Mouse (Mus musculus): ENCODE data around the gene Gm9821.

Gene Gm9821

GRCm38 (mm10) chr2:91922586-91923414 lies 22.7 kb upstream of the Gm9821 start:
- TF ChIP-seq POU5F1 (IDR thresholded peaks at IDR 0.05; ENCODE audit: borderline replicate concordance, low read length): no peak
- no peak for TF ChIP-seq CTCF (conservative IDR thresholded peaks at IDR 0.05; ENCODE audit: low read length)
- TF ChIP-seq NANOG (IDR thresholded peaks at IDR 0.05; ENCODE audit: borderline replicate concordance, low read length): no peak
- Histone ChIP-seq H3K4me3 (replicated peaks; ENCODE audit: low read length) (peak overlapping the region; percentile 83), H3K4me1 (replicated peaks; ENCODE audit: low read depth, low read length) (peaks cover 72% of the 10 kb centered on the region), H3K36me3 (ENCODE audit: insufficient read depth, low read length) (peaks cover 12% of the 10 kb centered on the region), H3K27me3 (ENCODE audit: insufficient read depth, low read length) (peaks cover 77% of the 10 kb centered on the region), H3K9me3 (ENCODE audit: low read length) (no peaks in the 10 kb centered on the region)

- Histone ChIP-seq H3K36me3 (ENCODE audit: insufficient read depth, low read length) (peaks cover 3% of the 10 kb centered on the region), H3K27me3 (ENCODE audit: insufficient read depth, low read length) (peaks cover 85% of the 10 kb centered on the region), H3K9me3 (ENCODE audit: low read length) (no peaks in the 10 kb centered on the region), H3K4me3 (replicated peaks; ENCODE audit: low read length) (peak overlapping the region; percentile 83), H3K4me1 (replicated peaks; ENCODE audit: low read depth, low read length) (peaks cover 80% of the 10 kb centered on the region)
- peak; percentile 48 for TF ChIP-seq CTCF (conservative IDR thresholded peaks at IDR 0.05; ENCODE audit: low read length)
- TF ChIP-seq POU5F1 (IDR thresholded peaks at IDR 0.05; ENCODE audit: borderline replicate concordance, low read length): no peak
- TF ChIP-seq NANOG (IDR thresholded peaks at IDR 0.05; ENCODE audit: borderline replicate concordance, low read length): no peak
These were observed 21.8 kb upstream of the Gm9821 start for GRCm38 (mm10) chr2:91923415-91924337.

- Histone ChIP-seq H3K27me3 (ENCODE audit: insufficient read depth, low read length) (peaks cover 92% of the 10 kb centered on the region), H3K4me1 (replicated peaks; ENCODE audit: low read depth, low read length) (peaks cover 87% of the 10 kb centered on the region)
- TF ChIP-seq POU5F1 (IDR thresholded peaks at IDR 0.05; ENCODE audit: borderline replicate concordance, low read length): no peak
- no peak for TF ChIP-seq NANOG (IDR thresholded peaks at IDR 0.05; ENCODE audit: borderline replicate concordance, low read length)
- TF ChIP-seq CTCF (conservative IDR thresholded peaks at IDR 0.05; ENCODE audit: low read length): no peak
These were observed 20.8 kb upstream of the Gm9821 start for GRCm38 (mm10) chr2:91924726-91925125.

GRCm38 (mm10) chr2:91925442-91925841 lies 20.1 kb upstream of the Gm9821 start:
- no peak for TF ChIP-seq NANOG (IDR thresholded peaks at IDR 0.05; ENCODE audit: borderline replicate concordance, low read length)
- no peak for TF ChIP-seq POU5F1 (IDR thresholded peaks at IDR 0.05; ENCODE audit: borderline replicate concordance, low read length)
- no peak for TF ChIP-seq CTCF (conservative IDR thresholded peaks at IDR 0.05; ENCODE audit: low read length)
- Histone ChIP-seq H3K36me3 (ENCODE audit: insufficient read depth, low read length) (no peaks in the 10 kb centered on the region), H3K4me3 (replicated peaks; ENCODE audit: low read length) (peak overlapping the region; percentile 39), H3K27me3 (ENCODE audit: insufficient read depth, low read length) (peaks cover 86% of the 10 kb centered on the region), H3K4me1 (replicated peaks; ENCODE audit: low read depth, low read length) (peaks cover 93% of the 10 kb centered on the region), H3K9me3 (ENCODE audit: low read length) (no peaks in the 10 kb centered on the region)

More at GRCm38 (mm10) chr2:91924726-91925125, 20.8 kb upstream of the Gm9821 start:
- no peaks in the 10 kb centered on the region for H3K36me3 ChIP-seq (ENCODE audit: insufficient read depth, low read length)
- no peaks in the 10 kb centered on the region for H3K9me3 ChIP-seq (ENCODE audit: low read length)
- peak overlapping the region; percentile 39; the same call in 1 of the 2 replicates for H3K4me3 ChIP-seq (replicated peaks; ENCODE audit: low read length)

- H3K4me1 ChIP-seq (replicated peaks; ENCODE audit: low read depth, low read length): peaks cover 89% of the 10 kb centered on the region
- TF ChIP-seq CTCF (conservative IDR thresholded peaks at IDR 0.05; ENCODE audit: low read length): no peak
- no peak for TF ChIP-seq POU5F1 (IDR thresholded peaks at IDR 0.05; ENCODE audit: borderline replicate concordance, low read length)
- TF ChIP-seq NANOG (IDR thresholded peaks at IDR 0.05; ENCODE audit: borderline replicate concordance, low read length): no peak
- no peaks in the 10 kb centered on the region for H3K9me3 ChIP-seq (ENCODE audit: low read length)
- H3K27me3 ChIP-seq (ENCODE audit: insufficient read depth, low read length): peaks cover 71% of the 10 kb centered on the region
- no peaks in the 10 kb centered on the region for H3K36me3 ChIP-seq (ENCODE audit: insufficient read depth, low read length)
- peak within 1 kb of the TSS; percentile 74 for H3K4me3 ChIP-seq (replicated peaks; ENCODE audit: low read length)
These were observed 18.6 kb upstream of the Gm9821 start, which contains the start of gene Chrm4 for GRCm38 (mm10) chr2:91926949-91927348. Gene Chrm4, plus strand, starts transcription at chr2:91927249.

- Histone ChIP-seq H3K4me3 (replicated peaks; ENCODE audit: low read length) (peak overlapping the region; percentile 74), H3K4me1 (replicated peaks; ENCODE audit: low read depth, low read length) (peaks cover 85% of the 10 kb centered on the region), H3K36me3 (ENCODE audit: insufficient read depth, low read length) (peaks cover 2% of the 10 kb centered on the region; the same call in 1 of the 2 replicates), H3K27me3 (ENCODE audit: insufficient read depth, low read length) (peaks cover 60% of the 10 kb centered on the region), H3K9me3 (ENCODE audit: low read length) (no peaks in the 10 kb centered on the region)
- TF ChIP-seq NANOG (IDR thresholded peaks at IDR 0.05; ENCODE audit: borderline replicate concordance, low read length) (no peak), POU5F1 (IDR thresholded peaks at IDR 0.05; ENCODE audit: borderline replicate concordance, low read length) (no peak), CTCF (conservative IDR thresholded peaks at IDR 0.05; ENCODE audit: low read length) (peak; percentile 64)
These were observed 17.5 kb upstream of the Gm9821 start for GRCm38 (mm10) chr2:91927826-91928533.

- peaks cover 10% of the 10 kb centered on the region for H3K36me3 ChIP-seq (ENCODE audit: insufficient read depth, low read length)
- peaks cover 85% of the 10 kb centered on the region for H3K4me1 ChIP-seq (replicated peaks; ENCODE audit: low read depth, low read length)
- H3K27me3 ChIP-seq (ENCODE audit: insufficient read depth, low read length): peaks cover 53% of the 10 kb centered on the region
- TF ChIP-seq CTCF (conservative IDR thresholded peaks at IDR 0.05; ENCODE audit: low read length) (no peak), POU5F1 (IDR thresholded peaks at IDR 0.05; ENCODE audit: borderline replicate concordance, low read length) (no peak), NANOG (IDR thresholded peaks at IDR 0.05; ENCODE audit: borderline replicate concordance, low read length) (no peak)
- no peaks in the 10 kb centered on the region for H3K9me3 ChIP-seq (ENCODE audit: low read length)
- H3K4me3 ChIP-seq (replicated peaks; ENCODE audit: low read length): peak overlapping the region; percentile 74
These were observed 16.8 kb upstream of the Gm9821 start for GRCm38 (mm10) chr2:91928534-91929350.

Measured in E14TG2a.4 (cell line).